Mouse (Mus musculus) left cerebral cortex, postnatal 4 days (tissue): ENCODE results near the gene Tex12. TPM values are rescaled to one million over a fixed set of nuclear protein-coding genes. Genes with fewer than 3 reads are reported as not detected.

ENCODE experiments used
- DNase-seq: peaks from one replicate; pipeline ENCODE4 v3.0.0-alpha.2; 2022
- intact Hi-C: fragments of 180-260 bp; cut with DNase I; formaldehyde crosslinking; loops from one replicate; pipeline ENCODE4 v1.15.1; 2025
- total RNA-seq, 2 experiments: library from RNA; stranded (reverse); gene quantifications; 2 replicates each; pipeline ENCODE4 v1.2.3; 2021

Tex12 gene
- total RNA-seq = not detected

DNA sequence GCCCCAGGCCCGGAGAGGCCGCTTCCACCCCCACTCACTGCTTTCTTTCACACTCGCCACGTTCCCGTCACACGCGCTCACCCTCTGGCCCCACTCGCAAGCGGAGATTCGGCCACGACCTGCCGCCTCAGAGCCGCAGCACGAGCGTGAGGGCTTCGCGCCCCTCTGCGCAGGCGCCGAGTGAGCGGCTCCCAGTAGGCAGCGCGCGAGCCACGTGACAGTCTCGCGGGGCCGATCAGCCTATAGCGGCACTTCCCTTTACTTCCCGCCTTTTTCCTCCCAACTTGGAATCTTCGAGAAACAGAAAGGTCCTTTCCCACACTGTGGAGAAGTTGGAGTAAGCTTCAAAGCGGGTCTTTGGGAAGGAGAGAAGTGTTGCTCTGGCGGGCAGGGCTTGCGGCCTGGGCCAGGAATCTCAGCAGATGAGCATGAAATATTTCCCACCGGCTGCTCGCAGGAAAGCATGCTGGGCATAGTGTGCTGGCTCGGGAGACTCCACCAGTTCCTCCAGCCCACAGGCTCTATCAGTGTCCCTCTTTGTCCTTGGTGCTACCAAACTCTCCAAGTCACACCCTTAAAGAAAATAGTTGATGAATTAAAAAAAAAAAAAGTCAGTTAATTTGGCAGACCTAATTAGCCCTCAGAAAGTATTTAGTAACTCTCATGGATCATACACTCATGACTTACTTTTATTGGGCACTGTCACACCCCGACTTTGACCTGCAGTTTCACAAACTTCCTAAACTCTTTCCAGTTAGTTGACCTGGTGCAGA, at the start of gene Tex12:
Gene Tex12 (minus strand): TSS at position 181 of the 773 bp plus-strand sequence.
- DNase-seq = no peak
- intact Hi-C loops = no loop called here

DNA sequence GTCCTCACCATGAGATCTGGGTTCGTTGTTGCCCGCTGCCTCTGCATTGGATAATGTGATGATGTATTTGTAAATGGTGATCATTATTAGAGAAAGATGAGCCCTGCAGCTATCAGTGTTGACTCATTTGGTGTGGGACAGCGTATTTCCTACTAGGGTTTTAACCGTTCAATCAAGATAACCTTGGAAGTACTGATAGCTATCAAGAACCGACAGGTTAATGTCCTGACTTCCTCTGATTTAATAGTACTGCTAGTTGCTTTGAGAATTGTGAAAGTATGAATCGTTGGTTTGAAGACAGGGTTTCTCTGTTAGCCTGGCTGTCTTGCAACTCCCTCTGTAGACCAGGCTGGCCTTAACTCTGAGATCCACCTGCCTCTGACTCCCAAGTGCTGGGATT, 43.2 kb upstream of the Tex12 start:
- intact Hi-C loops = no loop called here
- no peak for DNase-seq

DNA sequence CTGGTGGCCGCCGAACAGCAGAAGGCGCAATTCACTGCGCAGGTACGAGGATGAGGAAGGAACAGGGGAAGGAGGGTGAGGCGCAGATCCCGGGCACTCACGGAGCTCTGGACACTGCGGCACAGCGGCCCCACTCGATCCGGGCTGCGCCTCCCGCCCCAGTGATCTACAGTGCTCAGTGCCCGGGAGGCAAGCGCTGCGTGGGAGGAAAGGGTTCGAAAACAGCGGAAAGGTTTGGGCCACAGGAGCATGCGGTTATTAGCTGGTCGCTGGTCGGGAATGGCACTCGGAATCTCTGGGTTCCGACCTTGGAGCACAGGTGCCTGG, 42.8 kb upstream of the Tex12 start:
- DNase-seq = no peak
- intact Hi-C loops = no loop called here

DNA sequence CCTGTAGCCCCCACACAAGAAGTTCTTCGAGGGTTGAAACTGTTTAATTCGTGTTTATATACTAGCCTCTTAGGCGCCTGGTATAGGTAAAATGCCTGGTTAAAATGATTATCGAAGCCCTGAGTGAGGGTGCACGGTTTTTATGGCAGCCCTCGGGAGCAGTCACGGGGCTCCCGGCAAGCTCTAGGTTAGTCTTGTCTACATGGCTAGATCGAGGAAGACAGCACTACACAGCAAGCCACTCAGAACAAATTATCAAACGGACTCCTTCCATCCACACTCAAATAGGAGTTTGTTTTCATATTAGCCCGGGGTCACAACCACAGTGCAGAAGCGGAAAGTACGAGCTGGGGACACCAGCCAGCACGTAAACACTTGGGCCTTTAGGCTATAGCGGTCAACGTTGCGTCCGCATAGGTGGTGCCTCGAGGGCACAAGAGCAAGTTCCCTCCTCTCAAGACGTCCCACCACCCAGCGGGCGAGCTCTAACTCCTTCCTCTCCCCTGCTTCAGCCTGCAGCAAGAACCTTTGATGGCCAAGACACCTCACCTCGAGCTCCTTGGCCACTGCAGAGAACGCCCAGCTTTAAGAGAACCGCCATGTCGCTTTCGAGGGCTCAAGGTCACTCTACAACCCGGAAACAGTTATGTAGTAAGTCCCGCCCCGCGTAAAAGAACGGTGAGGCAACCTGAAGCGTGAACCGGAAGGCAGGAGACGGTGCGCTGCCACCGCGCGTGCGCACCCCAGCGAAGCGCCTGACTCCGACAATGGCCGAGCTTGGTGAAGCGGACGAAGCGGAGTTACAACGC, 42.3 kb upstream of the Tex12 start, which contains the start of the genes Sdhd and Timm8b:
Gene Sdhd (minus strand): TSS at position 624 of the 809 bp plus-strand sequence.
Gene Timm8b (plus strand): TSS at position 722 of the 809 bp plus-strand sequence.
- intact Hi-C loops = no loop called here
- DNase-seq = peak; percentile 94

DNA sequence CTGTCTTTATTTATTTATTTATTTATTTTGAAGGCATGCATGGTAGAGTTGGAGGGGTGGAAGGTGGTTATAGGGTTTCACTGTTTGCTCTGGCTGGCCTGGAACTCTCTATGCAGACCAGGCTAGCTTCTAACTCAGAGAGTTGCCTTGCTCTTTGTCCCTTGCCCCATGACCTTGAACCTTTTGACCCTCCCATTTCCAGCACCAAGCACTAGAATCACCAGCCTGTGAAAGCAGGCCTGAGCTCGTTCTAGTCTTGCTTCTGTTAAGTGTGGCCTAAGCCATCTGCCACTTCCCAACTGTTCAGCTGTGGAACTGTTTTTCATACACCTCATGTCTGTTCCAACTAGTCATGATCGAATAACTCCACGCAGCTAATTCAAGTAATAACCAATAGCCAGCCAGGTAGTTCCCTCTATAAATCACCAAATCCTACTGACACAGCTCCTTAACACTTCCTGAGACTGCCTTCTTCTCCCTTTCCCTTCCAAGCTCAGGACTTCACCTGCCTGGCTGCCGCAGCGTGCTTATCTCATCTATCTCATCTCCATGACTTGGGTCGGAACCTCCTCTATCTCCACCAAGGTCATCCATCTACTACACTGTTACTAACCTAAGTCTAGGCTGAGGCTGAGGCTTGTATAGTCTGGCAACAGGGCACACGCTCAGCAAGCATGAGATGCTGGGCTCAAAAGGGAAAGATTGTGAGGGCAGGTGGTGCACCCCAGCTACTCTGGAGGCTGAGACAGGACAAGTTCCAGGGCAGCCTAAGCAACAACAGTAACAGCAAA, 41.1 kb upstream of the Tex12 start:
- no peak for DNase-seq
- intact Hi-C loops = no loop called here

DNA sequence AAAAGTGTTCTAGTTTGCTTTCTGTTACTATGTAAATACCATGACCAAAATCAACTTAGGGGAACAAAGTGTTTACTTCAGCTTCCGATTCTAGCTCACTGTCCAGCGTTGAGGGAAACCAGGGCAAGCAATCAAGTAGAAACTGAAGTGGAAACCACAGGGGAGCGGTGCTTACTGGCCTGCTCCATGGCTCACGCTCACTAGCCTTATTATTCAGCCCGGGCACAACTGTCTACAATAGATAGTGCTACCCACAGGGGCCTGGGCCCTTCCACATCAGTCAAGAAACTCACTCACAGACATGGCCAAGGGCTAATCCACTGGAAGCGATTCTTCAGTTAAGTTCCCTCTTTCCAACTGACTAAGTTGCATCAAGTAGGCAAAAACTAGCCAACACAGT, 40.4 kb upstream of the Tex12 start:
- no peak for DNase-seq
- intact Hi-C loops = no loop called here

DNA sequence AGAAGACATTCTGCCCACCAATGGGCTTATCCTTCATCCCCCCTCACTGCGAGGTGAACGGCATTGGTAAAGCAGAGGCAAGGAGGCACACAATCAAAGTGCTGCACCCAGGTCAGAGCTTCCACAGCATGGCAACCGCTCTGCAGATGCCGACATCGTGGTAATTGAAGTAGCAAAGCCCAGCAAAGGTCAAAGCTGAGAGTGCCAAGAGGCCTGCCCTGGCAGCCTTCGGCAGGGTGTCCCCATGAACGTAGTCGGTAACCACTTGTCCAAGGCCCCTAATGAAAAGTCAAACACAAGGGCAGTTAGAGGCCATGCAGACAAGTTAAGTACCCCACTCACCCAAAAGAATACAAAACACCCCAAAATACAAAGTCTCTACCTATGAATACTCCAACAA, 35.8 kb upstream of the Tex12 start:
- no peak for DNase-seq
- intact Hi-C loops = no loop called here

DNA sequence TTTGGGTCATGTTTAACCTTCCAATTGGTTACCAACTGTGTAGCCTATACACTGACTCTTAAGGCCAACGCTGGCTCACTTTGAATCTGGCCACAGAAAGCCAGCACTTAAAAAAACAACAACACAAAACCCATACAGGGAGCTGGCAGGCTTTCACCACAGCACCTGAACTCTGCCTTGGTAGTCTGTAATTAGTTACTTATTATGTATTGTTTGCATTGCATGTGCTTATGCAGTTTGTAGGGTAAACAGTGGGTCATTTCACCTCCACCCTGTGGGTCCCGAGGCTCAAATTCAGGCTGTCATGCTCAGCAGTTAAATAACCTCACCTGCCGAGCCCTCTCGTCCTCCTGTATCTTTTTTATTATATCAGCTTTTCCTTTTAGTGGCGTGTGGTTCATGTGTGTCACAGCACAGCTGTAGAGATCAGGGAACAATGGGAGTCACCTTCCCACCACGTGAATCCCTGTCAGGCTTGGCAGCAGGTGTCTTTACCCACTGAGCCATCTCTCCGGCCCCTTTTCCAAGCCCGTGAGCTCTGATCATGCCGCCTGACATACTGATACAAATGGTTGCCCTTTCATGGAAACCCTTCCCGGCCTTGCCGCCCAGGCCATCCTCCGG, 33.8 kb upstream of the Tex12 start:
- intact Hi-C loops = no loop called here
- DNase-seq = no peak

GRCm38 (mm10) chr9:50593544-50593943, 32.4 kb upstream of the Tex12 start:
- intact Hi-C loops = no loop called here
- DNase-seq = peak; percentile 27

GRCm38 (mm10) chr9:50592955-50593354, 31.8 kb upstream of the Tex12 start:
- no peak for DNase-seq
- intact Hi-C loops = no loop called here

- no peak for DNase-seq
- intact Hi-C loops = no loop called here
Observed at GRCm38 (mm10) chr9:50590856-50591518, 29.9 kb upstream of the Tex12 start.

DNA sequence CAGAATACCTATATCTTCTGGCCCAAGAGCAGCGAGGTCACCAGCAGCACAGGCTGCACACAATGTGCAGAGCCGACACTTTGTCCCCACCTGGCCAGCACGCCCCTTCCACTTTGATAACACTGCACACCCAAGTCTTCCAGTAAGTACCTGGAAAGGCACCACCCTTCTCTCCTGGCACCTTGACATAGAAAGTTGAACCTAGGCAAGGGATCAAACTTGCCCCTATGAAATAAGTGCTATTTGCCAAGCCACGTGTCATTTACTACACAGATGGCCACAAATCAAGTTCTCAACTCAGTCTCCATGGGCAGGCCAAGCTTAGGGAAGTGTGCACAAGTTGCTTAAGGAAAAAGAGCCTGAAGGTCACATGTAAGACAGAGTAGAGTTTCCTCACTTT, 25.8 kb upstream of the Tex12 start:
- intact Hi-C loops = no loop called here
- no peak for DNase-seq

DNA sequence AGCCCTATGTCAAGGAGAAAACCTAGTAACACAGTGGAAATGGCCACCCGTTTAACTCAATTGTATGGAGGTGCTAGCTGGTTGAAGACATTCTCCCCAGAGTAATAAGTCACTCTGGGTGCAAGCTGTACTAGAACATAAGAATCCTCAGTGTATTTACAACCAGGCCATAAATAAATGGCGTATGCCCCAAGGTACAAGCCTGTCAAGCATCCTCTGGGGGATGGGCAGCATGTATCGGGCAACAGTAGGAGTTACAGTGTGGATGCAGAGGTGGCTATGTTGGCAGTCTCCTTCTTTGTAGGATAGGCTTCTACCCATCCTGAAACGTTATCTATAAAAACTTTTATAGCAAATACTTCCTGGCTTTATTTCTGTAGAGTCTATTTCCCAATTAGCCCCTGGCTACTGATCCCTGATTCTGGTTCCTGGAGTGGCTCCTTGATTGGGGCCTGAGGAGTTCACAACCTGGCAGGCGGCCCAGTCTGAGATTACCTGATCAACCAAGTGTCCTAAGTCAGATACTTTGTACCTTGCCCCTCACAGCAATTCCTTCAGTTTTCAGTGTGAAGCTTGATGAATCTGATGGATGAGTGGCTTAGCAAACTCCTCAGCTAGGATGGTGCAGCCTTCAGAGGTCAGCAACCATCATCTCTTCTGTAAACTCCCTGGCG, 24.2 kb upstream of the Tex12 start:
- intact Hi-C loops = no loop called here

GRCm38 (mm10) chr9:50580370-50580769, 19.2 kb upstream of the Tex12 start:
- intact Hi-C loops = no loop called here
- no peak for DNase-seq

More for the DNA sequence above, 24.2 kb upstream of the Tex12 start:
- DNase-seq = no peak

- intact Hi-C loops = no loop called here
- no peak for DNase-seq
Observed at GRCm38 (mm10) chr9:50569599-50570525, 8.7 kb upstream of the Tex12 start.

DNA sequence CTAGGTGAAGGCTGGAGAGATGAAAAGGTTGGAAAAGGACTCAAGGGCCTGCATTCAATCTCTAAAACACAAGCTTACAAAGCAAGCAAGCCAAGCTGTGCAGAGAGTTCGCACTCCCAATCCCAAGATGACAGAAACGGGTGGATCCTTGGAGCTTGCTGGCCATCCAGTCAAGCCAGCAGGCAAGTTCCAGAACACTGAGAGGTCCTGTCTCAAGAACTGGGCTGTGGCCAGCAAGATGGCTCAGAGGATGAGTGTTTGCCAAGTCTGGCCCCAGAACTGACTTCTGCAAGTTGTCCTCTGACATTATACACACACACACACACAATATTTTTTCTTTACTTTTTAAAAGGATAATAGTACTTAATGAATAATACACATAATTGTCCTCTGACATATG, 6.8 kb upstream of the Tex12 start:
- intact Hi-C loops = no loop called here
- DNase-seq = no peak

DNA sequence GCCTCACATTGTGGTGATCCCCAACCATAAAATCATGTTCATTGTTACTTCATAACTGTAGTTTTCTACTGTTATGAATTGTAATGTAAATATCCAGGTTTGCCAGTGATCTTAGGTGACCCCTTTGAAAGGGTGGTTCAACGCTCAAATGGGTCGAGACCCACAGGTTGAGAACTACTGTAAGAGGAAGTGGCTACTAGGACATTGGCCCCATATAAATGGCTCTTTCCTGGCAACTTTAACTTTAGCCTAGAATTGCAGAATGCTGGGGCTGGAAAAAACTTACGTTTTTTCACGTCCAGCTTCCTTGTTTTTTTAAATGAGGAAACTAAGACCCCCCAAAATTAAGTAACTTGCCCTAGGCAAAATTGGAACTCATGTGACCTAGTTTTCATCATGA, 6.2 kb upstream of the Tex12 start:
- intact Hi-C loops = no loop called here
- no peak for DNase-seq

- DNase-seq = no peak
- intact Hi-C loops = no loop called here
Observed at GRCm38 (mm10) chr9:50565940-50566339, 4.8 kb upstream of the Tex12 start.

DNA sequence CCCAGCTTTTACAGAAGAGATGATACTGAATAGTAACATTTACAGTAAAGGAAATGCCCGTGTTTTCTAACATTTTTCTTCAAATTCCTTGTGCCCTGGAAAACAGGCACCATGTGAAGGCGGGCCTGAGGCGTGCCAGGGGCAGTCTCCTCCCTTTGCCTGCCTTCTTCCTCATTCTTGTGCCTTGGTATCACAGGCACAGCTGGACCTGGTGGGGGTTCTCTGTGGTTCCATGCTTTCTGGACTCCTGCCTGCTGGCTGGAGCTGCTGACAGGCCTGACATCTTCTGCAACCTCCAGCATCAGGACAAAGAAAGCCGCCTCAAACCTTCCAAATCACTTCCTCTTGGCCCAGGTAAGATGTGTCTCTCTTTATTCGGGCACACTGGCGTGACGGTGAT, 4.0 kb upstream of the Tex12 start:
- intact Hi-C loops = no loop called here
- peak; percentile 58 for DNase-seq
